ENCODE assay signal across 22 mouse cellular contexts in genomic region chr10:51287852-51288251, GRCm38 (mm10).
"Had no signal": no experiment of that assay in that cellular context is flagged by ENCODE, and none has a peak within 500 bp of the region (broad histone marks: within the 10 kb centered on the region; RNA-seq: fewer than 3 reads in every experiment).

No protein-coding gene starts in this region.

- H3K4me1 ChIP-seq: limb, embryonic 13.5 days; liver, embryonic 12.5 days; liver, embryonic 15.5 days; lung, embryonic 15.5 days; megakaryocyte, embryonic 14.5 days; midbrain, embryonic 12.5 days had no signal

- H3K9ac ChIP-seq: limb, embryonic 13.5 days; liver, embryonic 12.5 days; liver, embryonic 15.5 days; lung, embryonic 15.5 days; midbrain, embryonic 12.5 days had no signal

- H3K27me3 ChIP-seq: liver, embryonic 12.5 days; liver, embryonic 15.5 days; lung, embryonic 15.5 days; megakaryocyte, embryonic 14.5 days had no signal

- H3K9me3 ChIP-seq: limb, embryonic 10.5 days; limb, embryonic 13.5 days; liver, embryonic 12.5 days; liver, embryonic 15.5 days; lung, embryonic 15.5 days; megakaryocyte, embryonic 14.5 days; midbrain, embryonic 12.5 days had no signal

- H3K4me2 ChIP-seq: limb, embryonic 13.5 days; liver, embryonic 12.5 days; liver, embryonic 15.5 days; lung, embryonic 15.5 days; midbrain, embryonic 12.5 days had no signal

- ATAC-seq: liver, embryonic 12.5 days; midbrain, embryonic 16.5 days had no signal

- DNase-seq: kidney, adult 9 months; kidney, postnatal 14 days; kidney, postnatal 4 days; liver; lung, adult 18-20 months; lung, postnatal 10 days; lung, postnatal 36 days; right cerebral cortex, adult 18-20 months; right cerebral cortex, postnatal 25 days; spleen, adult 18-20 months; thymus, adult 18-20 months; thymus, postnatal 14 days; thymus, postnatal 4 days had no signal

- H3K36me3 ChIP-seq: limb, embryonic 10.5 days; limb, embryonic 13.5 days; liver, embryonic 12.5 days; liver, embryonic 15.5 days; lung, embryonic 15.5 days; midbrain, embryonic 12.5 days had no signal

- H3K27ac ChIP-seq: limb, embryonic 10.5 days; limb, embryonic 13.5 days; liver, embryonic 12.5 days; liver, embryonic 15.5 days; lung, embryonic 15.5 days; midbrain, embryonic 12.5 days had no signal

- H3K4me3 ChIP-seq: limb, embryonic 10.5 days; limb, embryonic 13.5 days; liver, embryonic 12.5 days; liver, embryonic 15.5 days; lung, embryonic 15.5 days; megakaryocyte, embryonic 14.5 days; midbrain, embryonic 12.5 days; myocyte had no signal
